ENCODE assay signal across 24 mouse cellular contexts in the genomic region with DNA sequence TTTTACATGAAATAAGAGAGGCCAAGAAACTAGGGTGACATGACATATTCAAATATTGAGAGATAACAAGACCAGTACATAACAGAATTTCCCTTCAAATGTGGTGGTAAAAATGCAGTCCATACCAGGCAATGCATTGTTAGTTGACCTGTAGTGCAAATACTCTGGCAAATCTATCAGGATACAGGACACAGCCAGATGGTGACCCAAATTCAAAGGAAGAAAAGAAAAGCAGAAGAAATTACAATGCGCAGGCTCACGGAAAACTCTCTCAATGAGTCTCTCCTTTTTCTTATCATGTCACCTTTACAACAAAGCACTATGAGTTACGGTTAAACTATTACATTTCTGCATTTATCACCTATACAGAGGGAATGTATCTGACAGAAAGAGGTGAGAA.
DNase-seq lines count a peak whose midpoint lies in the region; ATAC-seq lines count a peak whose summit lies in the region.
"Had no signal": no experiment of that assay in that cellular context is flagged by ENCODE, and none has a peak within 500 bp of the region (broad histone marks: within the 10 kb centered on the region; RNA-seq: fewer than 3 reads in every experiment).

No protein-coding gene starts in this region.

- no peak for ATAC-seq in forebrain, embryonic 11.5 days (replicated peaks; ENCODE audit: low FRiP score)
- ATAC-seq: CD4-positive, CD25-positive, alpha-beta regulatory T cell, adult 4 months; forebrain, embryonic 13.5 days; forebrain, embryonic 16.5 days; intestine, postnatal 0 days had no signal

- no peaks in the 10 kb centered on the region for H3K36me3 ChIP-seq in forebrain, embryonic 11.5 days (ENCODE audit: control insufficient read depth, insufficient read depth, low read length)
- H3K36me3 ChIP-seq: embryonic facial prominence, embryonic 10.5 days; embryonic facial prominence, embryonic 13.5 days; heart, embryonic 10.5 days; heart, embryonic 13.5 days; hindbrain, embryonic 12.5 days; hindbrain, embryonic 15.5 days had no signal

- H3K4me3 ChIP-seq in forebrain, embryonic 11.5 days (ENCODE audit: low read depth, low read length), result no peak overlapping the region
- H3K4me3 ChIP-seq: embryonic facial prominence, embryonic 10.5 days; embryonic facial prominence, embryonic 13.5 days; erythroblast, embryonic 14.5 days; forebrain, embryonic 13.5 days; heart, adult 2 months; heart, embryonic 10.5 days; heart, embryonic 13.5 days; hindbrain, embryonic 12.5 days; hindbrain, embryonic 15.5 days had no signal

- H3K9ac ChIP-seq in forebrain, embryonic 11.5 days (ENCODE audit: low read length), result no peak overlapping the region
- H3K9ac ChIP-seq: embryonic facial prominence, embryonic 13.5 days; forebrain, embryonic 13.5 days; heart, embryonic 13.5 days; hindbrain, embryonic 12.5 days; hindbrain, embryonic 15.5 days had no signal

- DNase-seq in cerebellum, adult 11 months, result peak; percentile 46
- DNase-seq in cerebellum, adult 18-20 months, result peak; percentile 60 to 71
- DNase-seq in cerebellum, adult 9-10 months, result peak; percentile 88
- DNase-seq in retina, embryonic 14.5 days (ENCODE audit: low spot score), result peak; percentile 32
- DNase-seq in kidney, postnatal 10 days, result no peak
- DNase-seq in right cerebral cortex, adult 18-20 months, result no peak
- DNase-seq in lung, postnatal 14 days, result no peak
- no peak for DNase-seq in forebrain, embryonic 11.5 days (ENCODE audit: low spot score)
- DNase-seq: adrenal gland, adult 2 months; adrenal gland, postnatal 25 days; gastrocnemius, postnatal 10 days; gastrocnemius, postnatal 36 days; heart, adult 2 months had no signal

- no peak overlapping the region for H3K4me2 ChIP-seq in forebrain, embryonic 11.5 days (ENCODE audit: low read depth, low read length, severe bottlenecking)
- H3K4me2 ChIP-seq: embryonic facial prominence, embryonic 13.5 days; forebrain, embryonic 13.5 days; heart, embryonic 13.5 days; hindbrain, embryonic 12.5 days; hindbrain, embryonic 15.5 days had no signal

- no peaks in the 10 kb centered on the region for H3K27me3 ChIP-seq in forebrain, embryonic 11.5 days (ENCODE audit: control insufficient read depth, insufficient read depth, low read length)
- H3K27me3 ChIP-seq: embryonic facial prominence, embryonic 13.5 days; forebrain, embryonic 13.5 days; heart, embryonic 13.5 days; hindbrain, embryonic 12.5 days; hindbrain, embryonic 15.5 days had no signal

- 91% methylated on average over 3 of the region's 3 CpGs for WGBS in forebrain, embryonic 11.5 days

- no peaks in the 10 kb centered on the region for H3K9me3 ChIP-seq in forebrain, embryonic 11.5 days (ENCODE audit: control insufficient read depth, low read length)
- H3K9me3 ChIP-seq: embryonic facial prominence, embryonic 10.5 days; embryonic facial prominence, embryonic 13.5 days; forebrain, embryonic 13.5 days; heart, embryonic 10.5 days; heart, embryonic 13.5 days; hindbrain, embryonic 12.5 days; hindbrain, embryonic 15.5 days had no signal

- no peaks in the 10 kb centered on the region for H3K4me1 ChIP-seq in forebrain, embryonic 11.5 days (replicated peaks; ENCODE audit: control insufficient read depth, insufficient read depth, low read length)
- H3K4me1 ChIP-seq: embryonic facial prominence, embryonic 10.5 days; embryonic facial prominence, embryonic 13.5 days; heart, embryonic 10.5 days; hindbrain, embryonic 12.5 days; hindbrain, embryonic 15.5 days had no signal

- no peak overlapping the region for H3K27ac ChIP-seq in forebrain, embryonic 11.5 days (ENCODE audit: low read depth, low read length)
- H3K27ac ChIP-seq: embryonic facial prominence, embryonic 10.5 days; embryonic facial prominence, embryonic 13.5 days; forebrain, embryonic 13.5 days; heart, adult 2 months; heart, embryonic 10.5 days; heart, embryonic 13.5 days; hindbrain, embryonic 12.5 days; hindbrain, embryonic 15.5 days had no signal

Comparison
In these comparisons a context has a peak if more than half of its experiments do, and no peak if none do; other contexts are left out.
1. DNase-seq: peak in cerebellum, adult 11 months (single experiment), cerebellum, adult 18-20 months (2 of 2), cerebellum, adult 9-10 months (single experiment) and retina, embryonic 14.5 days (single experiment); none in kidney, postnatal 10 days (single experiment), right cerebral cortex, adult 18-20 months (single experiment), lung, postnatal 14 days (single experiment) and forebrain, embryonic 11.5 days (single experiment).